Mouse (Mus musculus): ENCODE data around the gene Xirp1.

DNA sequence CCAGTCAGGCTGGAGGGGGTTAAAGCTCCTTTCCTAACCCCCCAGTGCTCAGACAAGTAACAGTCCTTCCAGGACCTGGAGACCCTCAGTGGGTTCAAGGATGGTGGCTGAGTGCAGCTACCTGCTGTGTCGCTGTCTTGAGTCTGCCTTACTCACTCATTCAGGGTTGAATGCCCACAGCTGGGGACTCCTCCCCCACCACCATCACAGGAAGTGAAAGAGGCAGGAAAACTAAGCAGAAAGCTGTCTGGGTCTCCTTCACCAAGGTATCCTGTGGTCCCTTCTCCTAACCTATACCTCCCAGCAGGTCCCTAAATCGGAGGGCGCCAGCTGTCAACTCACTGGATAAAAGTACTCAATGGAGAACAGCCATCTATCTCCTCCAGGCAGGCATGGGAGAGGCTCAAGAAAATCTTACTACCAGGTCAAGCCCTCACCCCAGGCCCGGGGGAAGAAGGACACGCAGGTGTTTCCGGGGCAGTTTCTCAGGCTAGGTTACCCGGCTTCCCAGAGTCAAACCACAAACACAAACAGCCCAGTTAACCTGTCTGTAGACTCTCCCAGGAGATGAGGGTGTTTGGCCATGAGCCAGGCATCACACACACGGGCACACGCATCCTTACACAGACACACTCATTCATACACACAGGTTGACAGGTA, 45.1 kb downstream of the Xirp1 start:
- no peak for TF ChIP-seq CTCF (IDR thresholded peaks at IDR 0.05; ENCODE audit: control insufficient read depth, insufficient read depth, insufficient read length)
- no peak for TF ChIP-seq CEBPB (IDR thresholded peaks at IDR 0.05; ENCODE audit: low read depth)
- TF ChIP-seq USF1 (IDR thresholded peaks at IDR 0.05; ENCODE audit: low read depth), result no peak
- no peak for TF ChIP-seq MAX (IDR thresholded peaks at IDR 0.05)
